Mouse (Mus musculus) MEL-GATA-1-ER (cell line): ENCODE measurements at regions not wholly inside any gene's neighbourhood (a gene's known extent, or its start where the extent isn't known, plus 50 kb on each side); places are given as distances from the start of the nearest gene placed in this dataset.
"Not testable (repeated sequence)": the region's sequence is repeated elsewhere in the genome, so short reads cannot be mapped to it uniquely, and the experiment has no call there.

Experiments used
- DNase-seq: peaks from one replicate; pipeline ENCODE4 v3.0.0-alpha.2; 2012; ENCODE audit warnings: low read depth; ENCODE audit errors: extremely low read depth

DNA sequence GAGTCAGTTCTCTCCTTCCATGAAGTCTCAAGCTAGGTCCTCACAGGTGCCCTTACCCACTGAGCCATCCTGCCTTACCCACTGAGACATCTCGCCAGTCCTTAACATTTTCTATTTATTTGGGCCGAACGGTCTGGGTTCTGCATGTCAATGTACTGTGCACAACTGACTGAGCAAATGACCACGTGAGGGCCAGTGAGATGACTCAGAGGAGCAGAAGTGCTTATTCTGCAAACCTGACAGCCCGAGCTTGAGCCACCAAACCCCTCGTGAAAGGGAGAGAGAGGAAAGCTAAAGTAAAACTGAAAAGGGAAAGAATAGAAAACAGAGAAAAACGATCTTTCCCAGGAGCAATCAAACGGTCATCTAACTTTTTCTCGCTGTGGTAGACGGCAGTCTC, 52.2 kb upstream of the Nmd3 start:
- no peak for DNase-seq

DNA sequence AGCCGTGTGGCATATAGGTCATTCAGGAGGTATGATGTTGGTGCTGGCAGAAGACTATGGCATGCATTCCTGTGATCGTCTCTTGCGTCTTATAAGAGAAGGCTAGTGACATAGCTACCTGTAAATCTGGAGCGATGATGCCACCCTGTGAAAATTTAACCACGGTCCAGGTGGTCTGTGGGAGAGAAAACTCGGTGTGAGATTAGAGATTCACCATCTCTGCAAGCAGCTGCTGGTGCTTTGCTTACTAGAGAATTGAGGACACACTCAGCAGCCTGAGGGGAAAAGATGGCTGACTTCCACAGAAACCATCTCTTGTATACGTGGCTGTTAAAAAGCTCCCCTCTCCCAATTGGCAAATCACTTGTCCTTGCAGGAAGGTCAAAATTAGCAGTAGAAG, 54.0 kb upstream of the Nmd3 start:
- DNase-seq, result no peak

DNA sequence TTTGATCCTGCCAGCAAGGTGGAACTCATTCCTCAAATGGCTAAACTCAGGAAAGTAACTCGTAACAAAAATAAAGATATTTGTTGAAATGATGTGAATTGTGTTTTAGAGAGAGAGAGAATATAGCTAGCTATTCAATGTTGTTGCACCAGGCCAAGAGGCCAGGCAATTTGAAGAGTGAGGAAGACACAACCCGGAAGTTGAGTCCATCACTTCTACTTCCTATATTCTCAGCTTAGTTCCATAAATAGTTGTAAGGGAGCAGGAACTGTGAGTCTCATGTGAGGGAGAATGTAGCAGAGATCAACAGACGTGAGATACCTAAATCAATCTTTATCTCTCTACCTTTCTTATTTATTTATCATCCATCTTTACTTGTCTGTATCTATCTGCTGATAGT, 54.4 kb upstream of the Nmd3 start:
- DNase-seq, result no peak

DNA sequence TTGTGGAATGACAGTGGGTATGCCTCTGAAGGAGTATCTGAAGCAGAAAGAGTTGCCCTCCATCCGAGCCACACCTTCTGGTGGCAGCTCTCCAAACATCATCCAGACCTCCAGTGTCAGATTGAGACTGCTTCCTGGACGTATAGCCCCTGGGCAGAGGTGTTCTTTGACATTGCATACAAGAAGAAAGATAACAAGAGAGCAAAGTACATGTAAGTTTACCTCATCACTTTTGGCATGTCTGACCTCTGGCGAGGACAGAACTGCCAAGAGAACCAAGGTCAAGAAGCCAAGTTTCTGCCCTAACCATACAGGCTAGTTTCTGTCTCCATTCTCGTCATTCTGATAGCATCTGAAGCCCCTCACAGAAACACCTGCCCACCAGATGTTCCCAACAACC, 57.5 kb upstream of the Nmd3 start:
- DNase-seq, result no peak

DNA sequence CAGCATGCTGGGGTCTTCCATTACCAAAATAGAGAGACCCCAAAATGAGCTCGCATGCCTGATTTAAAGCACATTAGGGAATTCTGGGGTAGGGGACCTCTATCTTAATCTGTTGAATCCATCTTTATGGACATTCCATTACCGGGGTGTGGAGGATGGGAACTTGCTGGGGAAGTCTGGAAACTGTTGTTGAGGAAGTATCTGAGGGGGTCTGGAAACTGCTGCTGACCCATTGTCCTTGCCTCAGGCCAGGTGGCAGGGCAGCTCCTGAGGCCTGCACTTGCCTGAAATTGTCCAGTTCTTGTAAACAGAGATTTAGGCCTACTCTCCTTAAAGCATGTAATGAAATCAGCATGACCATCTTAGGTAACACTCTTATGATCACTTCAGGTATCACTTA, 59.4 kb upstream of the B3galnt1 start:
- no peak for DNase-seq

DNA sequence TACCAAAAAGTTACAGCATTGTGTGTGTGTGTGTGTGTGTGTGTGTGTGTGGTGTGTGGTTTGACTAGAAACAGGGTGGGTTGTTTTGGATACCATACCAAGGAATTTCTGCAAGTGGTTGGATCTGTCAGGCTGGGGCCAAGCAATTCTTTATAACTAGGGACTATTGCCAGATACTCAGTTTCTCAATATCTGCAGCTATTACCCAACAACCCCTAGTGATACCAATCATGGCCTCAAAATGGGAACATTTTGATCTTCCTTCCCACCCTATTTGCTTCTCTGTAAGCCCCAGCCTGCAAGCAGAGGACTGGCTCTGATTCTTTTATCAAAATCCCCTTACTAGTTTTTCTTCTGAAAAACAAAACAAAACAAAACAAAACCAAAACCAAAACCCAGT, 58.8 kb upstream of the B3galnt1 start:
- DNase-seq, result no peak

DNA sequence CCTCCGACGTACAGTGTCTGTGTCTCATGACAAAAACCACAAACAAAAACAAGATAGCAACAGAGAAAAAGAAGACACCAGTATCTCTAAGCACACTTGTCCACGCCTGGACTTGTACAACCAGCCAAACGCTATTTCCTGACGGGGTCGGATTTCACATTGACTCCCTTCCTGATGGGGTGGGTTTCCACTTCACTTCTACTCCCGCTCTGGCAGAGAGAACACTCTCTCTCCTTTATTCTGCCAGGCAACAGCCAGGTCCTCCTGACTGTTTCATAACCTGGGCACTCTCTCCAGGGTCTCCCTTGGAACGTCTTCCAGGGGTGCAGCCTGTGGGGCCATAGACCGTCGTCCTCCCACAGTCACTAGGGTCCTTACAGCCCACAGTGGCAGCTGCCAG, 56.9 kb upstream of the B3galnt1 start:
- not testable (repeated sequence) for DNase-seq

DNA sequence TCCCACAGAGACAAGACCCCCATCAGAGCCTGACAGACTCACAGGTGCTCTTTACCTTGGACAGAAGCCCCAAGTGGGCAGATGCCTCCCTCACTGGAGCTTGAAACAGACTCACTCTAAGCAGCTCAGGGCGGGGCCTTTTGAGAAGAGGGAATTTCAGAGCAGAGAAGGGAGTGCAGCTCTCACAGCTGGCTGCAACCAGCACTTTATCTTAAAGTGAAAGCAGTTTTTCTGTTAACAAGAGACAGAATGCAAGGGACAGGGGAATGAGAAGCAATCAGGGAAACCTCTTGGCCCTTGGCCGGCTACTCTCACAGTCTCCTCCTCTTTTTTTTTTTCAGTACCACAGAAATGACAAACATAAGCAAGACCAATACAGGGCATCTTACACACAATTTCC, 56.2 kb upstream of the B3galnt1 start:
- peak; percentile 10 for DNase-seq

DNA sequence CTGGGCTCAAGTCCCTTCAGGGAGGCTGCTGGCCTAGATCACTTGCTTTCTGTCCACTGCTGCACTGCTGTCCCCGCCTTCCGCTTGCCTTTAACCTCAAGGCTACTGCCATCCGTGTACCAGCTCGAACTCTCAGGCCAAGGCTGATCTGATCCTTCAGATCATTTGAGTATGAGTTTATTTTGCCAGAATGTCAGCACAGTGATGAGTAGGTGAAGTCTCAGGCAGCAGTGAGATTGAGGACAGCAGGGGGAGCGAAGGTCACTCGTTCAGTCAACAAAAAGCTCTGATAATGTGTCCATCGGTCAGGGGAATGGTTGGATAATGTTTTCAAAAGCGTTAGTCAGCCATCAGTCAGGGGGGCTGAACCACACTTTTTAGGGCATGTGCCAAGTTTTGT, 54.6 kb upstream of the B3galnt1 start:
- not testable (repeated sequence) for DNase-seq

DNA sequence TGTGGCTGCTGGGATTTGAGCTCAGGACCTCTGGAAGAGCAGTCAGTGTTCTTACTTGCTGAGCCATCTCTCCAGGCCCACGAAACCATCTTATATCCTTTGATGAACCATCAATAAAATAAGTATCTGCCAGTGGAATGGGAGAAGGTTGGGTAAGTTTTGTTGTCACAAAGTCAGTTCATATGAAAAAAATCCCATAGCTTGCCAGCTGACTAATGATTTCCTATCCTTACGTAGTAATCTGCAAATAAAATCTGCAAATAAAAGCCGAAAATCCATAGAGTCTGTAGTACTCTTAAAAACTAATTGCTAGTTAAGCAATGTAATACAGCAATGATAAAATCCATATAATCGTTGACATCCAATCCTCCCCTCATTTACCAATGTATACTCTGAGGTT, 50.8 kb upstream of the B3galnt1 start:
- no peak for DNase-seq
